Mouse (Mus musculus) cerebellum, adult 11-12 months (tissue): ENCODE measurements around the gene Asxl1.

Experiments
- DNase-seq: peaks from one replicate; pipeline ENCODE4 v3.0.0; 2022

Asxl1 gene

DNA sequence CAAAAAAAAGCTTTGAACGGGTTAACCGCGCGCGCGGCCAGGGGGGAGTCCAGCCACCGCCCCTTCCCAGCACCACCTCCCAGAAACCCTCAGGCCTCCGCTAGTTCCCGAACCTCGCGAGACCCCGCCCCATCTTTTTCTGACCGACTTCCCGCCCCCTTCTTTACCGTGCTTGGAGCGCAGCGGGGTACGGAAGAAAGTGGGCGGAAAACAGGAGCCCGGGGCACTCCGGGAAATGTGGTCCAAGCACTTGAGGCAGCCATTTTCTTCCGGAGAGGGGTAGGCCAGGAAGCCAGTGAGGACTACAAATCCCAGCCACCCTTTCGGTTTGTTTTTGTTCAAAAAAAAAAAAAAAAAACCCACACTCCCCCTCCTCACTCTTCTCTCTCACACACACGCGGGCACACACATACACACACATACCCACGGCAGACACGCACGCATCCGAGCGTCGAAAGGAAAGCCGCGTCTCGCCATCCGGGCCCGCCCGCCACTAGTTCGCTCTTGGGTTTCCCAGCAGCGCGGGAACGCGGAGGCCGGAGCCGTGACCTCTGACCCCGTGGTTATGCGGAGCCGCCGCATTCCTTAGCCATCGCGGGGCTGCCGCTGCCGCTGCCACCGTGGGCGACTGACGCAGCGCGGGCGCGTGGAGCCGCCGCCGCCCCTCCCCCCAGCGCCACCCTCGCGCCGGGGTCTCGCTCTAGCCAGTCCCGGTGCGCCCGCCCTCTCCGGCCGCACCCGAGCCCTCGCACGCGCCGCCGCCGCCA is at the start of gene Asxl1:
Gene Asxl1, plus strand, starts transcription at position 376 of the 767 bp plus-strand sequence.
- peak; percentile 96 for DNase-seq

DNA sequence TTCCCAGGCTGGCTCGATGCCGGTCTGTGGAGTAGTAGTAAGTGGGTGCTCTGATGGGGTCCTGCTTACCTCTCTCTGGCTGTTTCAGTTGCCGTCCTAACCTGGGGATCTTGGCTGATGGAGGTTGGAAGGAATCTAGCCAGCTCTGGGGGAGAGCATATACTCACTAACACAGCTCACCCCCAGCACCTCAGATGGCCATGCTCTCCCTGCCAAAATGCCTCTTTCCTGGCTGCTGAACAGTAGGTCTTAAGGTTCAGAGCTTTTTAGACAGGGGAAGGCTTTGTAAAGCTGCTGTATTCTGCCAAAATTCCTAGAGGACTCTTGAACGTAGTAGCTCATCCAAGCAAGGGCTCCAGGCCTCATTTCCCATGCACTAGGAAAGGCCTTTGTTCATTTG is 47.9 kb upstream of the Asxl1 start:
- peak; percentile 58 for DNase-seq

DNA sequence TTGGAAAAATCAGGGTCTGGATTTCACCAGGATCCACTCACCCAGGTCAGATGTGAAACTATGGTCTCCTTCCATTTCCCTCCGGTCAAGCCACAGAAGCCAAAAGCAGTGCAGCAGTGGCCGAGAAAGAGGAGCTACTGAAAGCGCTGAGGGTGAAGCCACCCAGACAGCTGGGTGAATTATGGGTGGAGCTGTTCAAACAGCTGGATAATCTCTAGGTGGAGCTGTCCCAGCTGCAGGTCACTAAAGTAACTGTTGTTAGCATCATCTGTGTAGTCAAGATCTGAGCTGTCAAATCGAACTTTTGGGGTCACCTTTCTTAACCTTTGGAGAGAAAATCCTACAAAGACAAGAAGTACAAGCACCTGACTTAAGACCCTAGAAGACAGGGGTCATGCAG is 47.2 kb upstream of the Asxl1 start:
- DNase-seq: no peak

DNA sequence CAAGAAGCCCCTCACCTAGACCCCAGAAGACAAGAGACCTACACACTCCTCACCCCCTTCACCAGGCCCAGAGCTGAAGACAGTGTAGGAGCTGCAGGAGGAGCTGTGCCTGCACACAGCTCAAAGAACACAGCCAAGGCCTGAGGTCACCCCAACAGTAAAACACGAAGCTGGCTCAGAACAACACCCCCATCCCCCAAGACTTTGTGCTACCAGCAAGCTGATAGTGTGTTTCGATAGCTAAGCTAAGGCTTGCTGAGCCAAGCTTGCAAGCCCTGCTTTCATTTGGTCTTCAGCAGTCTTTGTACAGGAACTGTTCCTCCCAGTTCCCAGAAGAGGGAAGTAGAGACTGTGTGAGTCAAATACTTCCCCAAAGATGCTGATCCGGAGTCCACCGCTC is 46.8 kb upstream of the Asxl1 start:
- no peak for DNase-seq

DNA sequence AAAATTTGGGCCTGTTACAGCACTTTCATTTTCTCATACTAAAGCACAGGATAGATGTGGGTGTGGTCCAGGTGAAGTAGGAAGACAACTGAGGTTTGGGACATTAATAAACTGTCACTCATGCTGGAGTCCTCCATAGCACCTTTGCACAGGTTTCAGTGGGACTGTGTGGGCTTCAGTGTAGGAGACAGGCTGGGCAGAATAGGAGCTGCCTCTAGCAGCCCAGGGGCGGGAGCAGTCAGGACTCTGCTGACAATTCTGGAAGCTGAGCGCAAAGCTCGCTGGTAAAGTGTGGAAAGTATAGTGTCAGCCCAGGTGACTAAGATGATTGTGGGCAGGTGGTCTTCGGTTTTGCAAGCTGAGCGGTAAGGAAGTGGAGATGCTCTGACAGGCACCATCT is 44.5 kb upstream of the Asxl1 start:
- no peak for DNase-seq

DNA sequence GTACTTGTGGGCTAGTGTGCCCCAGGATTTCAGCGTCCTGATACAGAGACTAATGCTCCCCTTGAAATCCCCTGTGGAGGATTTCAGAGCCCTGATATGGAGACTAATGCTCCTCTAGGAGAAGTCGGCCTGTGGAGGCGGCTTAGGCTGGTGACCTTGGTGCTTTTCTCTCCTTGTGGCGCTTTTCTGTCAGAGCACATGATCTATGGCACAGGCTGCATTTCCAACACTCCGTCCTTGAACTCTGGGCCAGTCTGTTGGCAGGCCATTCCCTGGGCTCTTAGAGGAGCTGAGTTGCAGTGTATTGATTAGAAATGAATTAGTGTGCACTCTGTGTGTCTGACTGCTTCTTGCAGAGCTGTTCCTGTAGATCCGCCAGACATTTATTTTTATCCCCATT is 40.4 kb upstream of the Asxl1 start:
- no peak for DNase-seq

DNA sequence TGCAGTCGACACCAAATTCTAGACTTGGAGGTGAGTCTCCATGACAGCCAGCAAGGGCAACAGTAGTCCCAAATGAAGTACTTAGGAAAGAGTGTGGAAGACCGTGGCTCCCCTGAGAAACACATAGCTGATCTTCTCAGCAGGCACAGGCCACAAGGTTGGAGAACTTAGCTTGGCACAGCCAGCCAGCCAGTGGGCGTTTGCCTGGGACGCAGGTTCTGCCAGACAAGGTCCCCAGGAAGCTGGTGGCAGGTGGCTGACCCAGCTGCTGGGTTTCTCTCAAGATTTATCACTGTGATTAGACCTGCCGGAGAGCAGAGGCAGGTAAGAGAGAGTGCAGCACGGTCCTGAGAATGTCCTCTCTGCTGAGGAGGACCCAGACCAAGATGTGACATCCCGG is 37.0 kb upstream of the Asxl1 start:
- DNase-seq: peak; percentile 37

DNA sequence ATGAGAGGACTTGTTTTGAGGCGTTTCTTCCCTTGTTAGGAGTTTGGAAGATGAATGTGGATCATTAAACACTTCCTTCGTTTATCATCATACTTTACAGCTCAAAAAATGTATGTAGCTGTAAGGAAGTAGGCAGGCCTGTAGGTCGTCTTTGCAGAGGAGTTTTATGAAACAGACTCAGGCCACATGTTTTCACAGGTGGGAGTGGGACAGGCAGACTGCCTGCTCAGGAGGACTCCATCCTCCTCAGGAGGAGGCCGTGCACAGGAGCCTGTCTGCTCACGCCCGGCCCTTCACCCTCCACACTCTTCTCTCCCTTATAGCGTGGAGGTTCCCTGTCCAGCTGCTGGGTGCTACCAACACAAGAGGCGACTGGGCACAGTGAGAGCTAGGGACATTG is 36.5 kb upstream of the Asxl1 start:
- DNase-seq: no peak

DNA sequence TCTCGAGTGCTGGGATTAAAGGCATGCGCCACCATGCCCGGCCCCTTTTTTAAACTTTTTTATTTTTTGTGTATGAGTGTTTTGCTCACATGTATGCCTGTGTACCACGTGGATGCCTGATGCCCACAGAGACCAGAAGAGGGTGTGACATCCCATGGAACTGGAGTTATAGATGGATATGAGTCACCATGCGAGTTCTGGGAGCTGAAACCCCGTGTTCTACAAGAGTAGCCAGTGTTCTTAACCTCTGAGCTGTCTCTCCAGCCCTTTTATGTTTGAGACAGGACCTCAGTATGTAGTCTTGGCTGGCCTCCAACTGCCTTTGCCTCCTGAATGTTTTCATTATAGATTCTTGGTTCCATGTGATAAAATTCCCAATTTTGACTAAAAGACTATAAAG is 35.4 kb upstream of the Asxl1 start:
- DNase-seq: no peak

DNA sequence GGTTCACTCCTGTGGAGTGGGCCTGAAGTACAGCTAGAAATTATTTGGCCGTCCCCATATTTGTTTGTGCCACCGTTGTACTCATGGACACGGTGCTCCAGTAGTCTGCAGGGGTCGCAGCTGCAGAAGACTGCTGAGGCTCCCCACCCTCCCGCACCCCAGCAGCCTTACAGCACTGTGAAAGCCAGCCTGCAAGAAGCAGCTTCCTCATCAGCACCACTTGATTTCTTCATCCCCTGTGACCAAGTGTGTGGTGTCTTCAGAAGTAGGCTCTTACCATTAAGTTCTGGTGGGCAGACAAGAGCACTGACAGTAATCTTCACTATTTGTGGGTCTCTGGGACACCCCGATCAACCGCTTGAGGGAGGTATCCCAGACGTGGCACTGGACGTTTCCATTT is 32.7 kb upstream of the Asxl1 start:
- DNase-seq: no peak

DNA sequence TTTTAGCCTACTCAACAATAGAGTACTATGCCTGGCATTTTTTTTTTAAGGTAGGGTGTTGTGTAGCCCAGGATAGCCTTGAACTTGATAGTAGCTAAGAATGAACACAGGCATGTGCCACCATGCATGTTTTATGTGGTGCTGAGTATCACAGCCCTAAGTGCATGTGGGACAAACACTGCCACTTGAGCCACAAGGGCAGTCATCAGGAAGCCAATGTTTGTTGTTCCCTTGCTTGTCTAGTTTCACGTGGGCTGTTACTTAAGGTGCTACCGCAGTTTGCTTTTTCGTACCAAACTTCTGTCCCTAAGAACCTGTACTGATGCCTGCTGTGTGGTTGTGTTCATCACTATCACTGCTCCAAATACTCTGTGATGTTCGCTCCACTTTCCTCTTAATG is 27.2 kb upstream of the Asxl1 start:
- DNase-seq: no peak

DNA sequence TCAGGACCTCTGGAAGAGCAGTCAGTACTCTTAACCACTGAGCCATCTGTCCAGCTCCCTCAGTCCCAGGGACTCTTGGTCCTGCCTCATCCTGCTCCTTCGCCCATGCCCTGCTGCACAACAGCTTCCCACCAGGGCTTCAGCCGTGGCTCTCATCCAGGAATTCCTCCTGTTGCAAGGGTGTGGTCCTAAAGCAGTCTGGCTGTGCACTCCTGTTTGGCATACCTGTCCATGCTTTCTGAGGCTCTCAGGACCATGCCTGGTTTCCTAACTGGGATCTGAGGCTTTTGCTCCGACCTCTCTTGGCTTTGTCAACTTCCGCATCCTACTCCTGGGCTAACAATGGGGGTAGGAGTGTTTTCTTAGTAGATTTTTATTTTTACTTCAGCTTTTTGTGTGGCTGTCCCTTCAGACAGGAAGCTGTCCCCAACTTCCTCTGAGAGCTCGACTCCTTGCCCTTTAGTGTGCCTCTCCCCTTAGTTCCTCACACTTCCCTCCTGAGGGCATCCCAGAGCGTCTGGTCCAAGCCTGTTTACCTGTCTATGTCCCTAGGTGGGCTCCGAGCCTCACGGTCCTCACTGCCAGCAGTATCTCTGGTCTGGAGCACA is 26.5 kb upstream of the Asxl1 start:
- DNase-seq: no peak

DNA sequence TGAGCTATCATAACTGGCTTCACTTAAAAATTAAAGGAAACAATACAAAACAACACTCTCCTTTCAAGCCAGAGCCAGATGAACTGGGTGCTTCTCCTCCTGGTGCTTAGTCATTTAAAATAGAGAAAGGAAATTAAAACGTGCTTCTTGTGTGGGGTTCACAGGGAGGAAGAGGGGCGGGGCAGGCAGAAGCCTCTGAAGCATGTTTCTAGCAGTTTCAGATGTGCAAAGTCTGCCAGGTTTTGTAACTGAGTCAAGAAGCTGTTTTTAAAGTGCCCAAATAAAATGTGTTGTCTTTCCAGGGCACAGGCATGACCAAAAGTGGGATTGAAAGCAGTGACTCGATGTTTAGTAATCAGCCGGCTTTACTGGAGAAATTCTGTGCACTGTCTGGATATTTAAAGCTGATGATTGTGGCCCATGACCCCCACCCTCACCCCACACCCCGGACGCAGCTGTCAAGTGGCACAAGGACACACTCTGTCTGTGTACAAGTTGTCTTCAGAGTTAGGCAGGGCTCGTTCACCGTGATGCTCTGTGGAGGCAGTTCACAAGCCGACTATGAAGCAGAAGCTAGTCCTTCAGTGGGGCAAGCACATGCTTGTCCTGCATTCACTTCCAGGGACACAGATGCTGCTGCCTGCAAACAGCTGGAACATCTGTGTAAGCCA is 19.8 kb upstream of the Asxl1 start:
- no peak for DNase-seq

DNA sequence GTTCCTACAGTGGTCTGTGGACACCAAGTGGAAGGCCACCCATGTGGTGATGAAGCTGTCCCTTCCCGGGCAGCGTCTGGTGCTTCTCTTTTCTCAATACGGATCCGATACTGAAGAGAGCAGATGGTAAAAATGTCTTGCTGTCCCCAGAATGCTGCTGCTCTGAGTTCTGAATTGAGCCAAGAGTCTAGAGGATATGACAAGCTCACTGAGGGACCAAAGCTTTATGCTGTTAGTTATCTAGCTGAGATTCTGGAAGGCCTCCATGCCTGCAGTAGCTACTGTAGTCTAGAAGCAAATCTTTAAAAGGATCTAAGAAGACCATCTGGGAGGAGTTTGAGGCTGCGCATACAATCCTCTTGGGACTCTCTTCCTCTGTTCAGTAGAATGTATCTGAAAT is 13.4 kb upstream of the Asxl1 start:
- peak; percentile 49 for DNase-seq

DNA sequence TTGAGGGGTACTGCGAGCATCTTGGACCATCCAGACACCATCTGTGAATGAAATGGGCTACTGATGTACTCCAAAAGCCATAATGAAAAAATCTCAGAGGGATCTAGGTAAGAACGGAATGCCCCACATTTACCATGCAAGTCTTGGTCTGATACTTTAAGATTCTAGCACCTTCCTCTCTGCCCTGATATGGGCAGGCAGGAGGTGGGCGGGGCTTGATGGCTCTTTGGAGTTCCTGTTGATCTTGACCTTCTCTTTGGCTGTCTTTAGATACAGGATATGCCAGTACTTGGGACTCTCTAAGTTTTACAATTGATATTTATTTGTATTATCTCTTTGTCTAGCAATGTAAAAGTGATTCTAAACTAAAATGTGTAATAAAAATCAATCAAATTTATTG is 12.6 kb upstream of the Asxl1 start:
- DNase-seq: no peak

DNA sequence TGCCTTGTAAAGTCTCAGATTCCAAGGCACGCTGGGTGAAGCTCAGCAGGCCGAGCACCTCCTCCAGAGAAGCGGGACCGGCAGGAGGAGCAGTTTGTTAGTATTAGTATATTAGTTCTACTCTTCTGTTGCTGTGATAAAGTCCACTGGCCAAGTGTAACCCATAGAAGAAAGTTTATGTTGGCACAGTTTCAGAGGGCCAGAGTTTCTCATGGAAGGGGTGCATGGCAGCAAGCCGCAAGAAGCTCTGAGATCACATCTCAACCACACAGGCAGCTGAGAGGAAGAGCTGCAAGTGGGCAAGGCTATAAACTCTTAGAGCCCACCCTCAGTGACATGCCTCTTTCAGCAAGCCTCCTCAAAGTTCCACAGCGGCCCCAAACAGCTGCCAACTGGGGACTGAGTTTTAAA is 11.8 kb upstream of the Asxl1 start:
- no peak for DNase-seq

DNA sequence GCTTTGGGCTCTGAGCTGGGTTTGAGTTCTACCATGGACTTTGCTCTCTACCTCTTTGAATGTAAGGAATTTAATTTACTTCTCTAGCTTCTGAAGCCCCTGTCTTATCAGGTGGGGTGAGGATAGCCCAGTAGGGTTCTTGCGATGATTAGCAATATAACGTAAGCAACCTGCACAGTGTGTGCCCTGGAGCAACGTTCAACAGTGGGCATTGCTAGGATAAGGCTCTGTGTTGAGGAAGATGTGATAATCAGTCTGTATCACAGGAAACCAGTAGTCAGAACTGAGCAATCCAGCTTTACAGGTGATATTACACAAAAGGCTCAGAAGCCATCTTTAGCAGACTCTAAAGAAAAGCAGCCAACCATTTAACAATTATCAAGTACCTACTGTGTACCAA is 11.3 kb upstream of the Asxl1 start:
- DNase-seq: no peak

DNA sequence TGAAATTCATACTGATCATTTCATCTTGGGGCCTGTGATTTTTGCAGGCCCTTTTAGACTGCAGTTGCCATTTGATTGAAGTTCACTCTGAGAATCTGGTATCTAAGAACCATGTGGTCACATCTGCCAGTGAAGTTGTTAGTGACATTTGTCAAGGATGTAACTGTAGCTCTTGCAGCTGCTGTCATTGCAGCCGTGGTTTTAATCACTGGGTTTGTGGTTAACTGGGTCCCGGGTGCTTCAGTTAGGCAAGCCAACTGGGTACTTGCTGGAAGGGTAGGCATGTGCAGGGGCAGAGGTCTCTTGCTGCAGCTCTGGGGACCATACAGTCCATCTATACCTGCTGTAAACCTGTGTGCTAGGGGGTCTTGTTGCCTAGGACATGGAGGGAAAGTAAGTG is 9.5 kb upstream of the Asxl1 start:
- DNase-seq: no peak

DNA sequence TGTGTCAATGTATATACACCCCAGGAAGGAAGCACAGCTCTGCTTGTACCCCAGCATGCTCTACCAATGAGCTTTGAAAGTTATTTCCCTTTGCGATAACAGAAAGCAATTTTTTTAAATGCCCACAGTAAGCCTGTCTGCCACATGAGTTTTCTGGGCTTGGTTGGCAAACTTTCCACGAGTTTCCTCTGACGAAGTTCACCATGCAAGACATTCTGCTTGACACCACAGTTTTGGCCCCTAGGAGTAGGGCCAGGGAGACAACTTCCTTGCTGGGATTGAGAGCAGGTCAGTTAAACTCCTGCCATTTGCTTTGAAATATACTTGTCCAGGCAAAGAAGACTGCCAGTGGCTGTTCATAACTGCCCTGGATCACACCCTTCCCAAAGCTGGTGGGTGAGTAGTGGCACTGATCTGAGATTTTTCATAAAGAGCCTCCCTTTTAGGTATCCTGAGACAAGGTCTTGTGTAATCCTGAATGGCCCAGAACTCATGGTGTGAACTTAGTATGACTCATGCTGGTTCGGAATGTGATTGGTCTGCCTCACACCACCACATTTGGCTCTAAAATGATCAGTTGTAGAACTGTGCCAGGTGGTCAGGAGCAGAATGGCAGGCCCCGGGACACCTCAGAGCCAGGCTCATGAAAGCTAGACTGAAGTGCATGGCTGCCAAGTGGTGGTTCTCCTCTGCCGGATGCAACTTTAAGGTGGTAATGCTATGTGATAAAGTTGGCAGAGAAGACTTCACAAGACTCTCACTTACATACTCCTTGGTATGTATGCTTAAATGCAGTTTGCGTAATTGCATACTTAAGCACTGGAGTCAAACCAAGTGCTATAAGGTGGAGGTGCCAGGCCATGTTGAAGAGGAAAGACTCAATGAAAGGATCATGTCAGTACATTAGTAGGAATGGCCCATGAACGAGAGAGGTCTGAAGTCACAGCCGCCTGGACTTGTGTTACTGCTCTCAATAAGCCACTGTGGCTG is 7.0 kb upstream of the Asxl1 start:
- DNase-seq: no peak

DNA sequence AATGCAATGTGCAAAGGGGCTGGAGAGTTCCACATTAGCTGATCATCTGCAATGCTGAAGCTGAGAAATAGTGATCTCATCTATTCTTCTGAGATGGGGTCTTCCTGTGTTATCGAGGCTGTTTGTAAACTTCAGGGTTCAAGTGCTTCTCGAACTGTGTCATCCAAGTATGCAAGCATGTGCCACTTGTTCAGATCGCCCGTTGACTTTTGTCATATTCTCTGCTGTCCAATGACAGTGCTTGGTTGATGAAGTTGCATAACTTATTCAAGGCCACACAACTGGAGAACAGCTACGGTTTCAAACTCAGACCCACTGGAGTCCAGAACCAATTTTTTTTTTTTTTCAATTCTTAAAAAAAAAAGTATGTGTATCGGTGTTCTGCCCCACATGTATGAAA is 3.5 kb upstream of the Asxl1 start:
- no peak for DNase-seq

DNA sequence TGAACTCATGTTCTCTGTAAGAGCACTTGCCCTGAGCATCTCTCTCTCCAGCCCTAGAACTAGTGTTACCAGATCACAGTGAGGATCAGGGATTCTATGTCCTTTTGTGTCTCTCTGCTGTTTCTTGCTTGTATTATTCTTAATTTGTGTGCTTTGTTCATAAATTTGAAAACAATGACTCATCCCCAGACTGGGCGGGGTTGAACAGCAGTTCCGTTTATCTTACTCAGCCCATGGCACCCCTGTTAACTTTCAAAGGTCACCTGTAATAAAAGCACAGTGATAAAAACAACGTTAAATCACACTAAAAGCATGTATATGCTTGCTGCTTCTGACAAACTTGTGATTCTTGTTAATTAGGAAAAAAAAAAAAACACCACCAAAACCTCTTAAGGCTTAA is 3.0 kb upstream of the Asxl1 start:
- no peak for DNase-seq

DNA sequence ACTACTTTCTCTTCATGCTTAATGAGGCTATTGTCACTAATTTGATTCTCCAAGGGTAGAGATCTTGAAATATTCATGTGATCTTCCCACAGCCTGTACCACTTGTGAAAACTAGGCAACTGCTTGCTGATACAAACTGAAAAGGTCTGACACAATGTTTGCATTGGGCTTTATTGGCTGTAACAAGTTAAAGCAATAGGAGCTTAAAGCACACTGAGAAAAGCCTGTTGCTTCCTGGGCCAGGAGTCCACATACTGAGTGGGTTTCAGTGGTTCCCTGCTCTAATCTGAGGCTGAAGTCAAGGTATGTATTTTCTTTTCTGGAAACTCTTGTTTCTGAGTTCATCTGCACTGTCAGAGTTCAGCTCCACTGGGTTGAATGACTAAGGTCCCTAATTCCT is 2.4 kb upstream of the Asxl1 start:
- no peak for DNase-seq

DNA sequence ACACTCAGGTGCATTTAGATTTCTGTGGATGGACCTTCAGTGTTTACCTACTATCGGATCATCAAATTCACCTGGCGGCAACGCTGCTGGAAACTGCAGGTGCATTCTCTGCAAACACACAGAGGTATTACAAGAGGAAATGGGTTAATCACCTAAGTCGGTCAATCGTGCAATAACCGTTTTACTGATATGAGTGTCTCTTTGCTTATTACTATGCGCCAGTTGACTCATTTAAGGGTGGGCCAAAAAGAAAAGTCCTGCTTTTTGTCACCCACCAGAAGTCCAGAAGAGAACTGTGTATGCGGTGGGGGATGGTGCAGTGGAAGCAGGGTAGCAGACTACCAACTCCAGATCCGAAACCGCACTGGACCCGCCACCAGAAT is 567 bp upstream of the Asxl1 start:
- DNase-seq: no peak
